Mouse (Mus musculus) E14TG2a.4 (cell line): ENCODE measurements around the gene Lgi4.
A peak's percentile ranks its signal among the peaks of the same experiment; 100 is the strongest.

Source experiments
- H3K27me3 ChIP-seq: 2 replicates; pipeline ENCODE4 v1.6.1; 2014; ENCODE audit warnings: low read length, control low read depth; ENCODE audit not compliant: insufficient read depth
- H3K36me3 ChIP-seq: 2 replicates; pipeline ENCODE4 v1.6.1; 2014; ENCODE audit warnings: low read length, control low read depth; ENCODE audit not compliant: insufficient read depth
- H3K4me1 ChIP-seq: replicated peaks from 2 replicates; pipeline ENCODE4 v1.6.1; 2014; ENCODE audit warnings: low read depth, low read length, control low read depth
- H3K4me3 ChIP-seq: replicated peaks from 2 replicates; pipeline ENCODE4 v1.5.1; 2014; ENCODE audit warnings: mild to moderate bottlenecking, low read length
- H3K9me3 ChIP-seq: 2 replicates; pipeline ENCODE4 v1.6.1; 2014; ENCODE audit warnings: low read length, control low read depth
- CTCF ChIP-seq: conservative IDR thresholded peaks from 2 replicates; pipeline ENCODE4 v1.5.1; 2014; ENCODE audit warnings: low read length
- NANOG ChIP-seq: IDR thresholded peaks from 2 replicates; pipeline ENCODE4 v1.6.1; 2014; ENCODE audit warnings: borderline replicate concordance, low read length, mixed read lengths
- POU5F1 ChIP-seq: IDR thresholded peaks from 2 replicates; pipeline ENCODE4 v1.6.1; 2014; ENCODE audit warnings: low read length, borderline replicate concordance

The Lgi4 gene

GRCm38 (mm10) chr7:31060621-31061010, 1.5 kb downstream of the Lgi4 start:
- Histone ChIP-seq H3K4me1 (peaks cover 9% of the 10 kb centered on the region), H3K27me3 (peaks cover 36% of the 10 kb centered on the region), H3K9me3 (no peaks in the 10 kb centered on the region), H3K36me3 (no peaks in the 10 kb centered on the region), H3K4me3 (no peak overlapping the region)
- TF ChIP-seq POU5F1 (no peak), NANOG (no peak), CTCF (no peak)

GRCm38 (mm10) chr7:31063074-31063560, 4.0 kb downstream of the Lgi4 start:
- TF ChIP-seq POU5F1, result no peak
- TF ChIP-seq CTCF, result no peak
- TF ChIP-seq NANOG, result no peak
- Histone ChIP-seq H3K4me1 (peaks cover 20% of the 10 kb centered on the region), H3K9me3 (no peaks in the 10 kb centered on the region), H3K36me3 (no peaks in the 10 kb centered on the region), H3K27me3 (peaks cover 41% of the 10 kb centered on the region), H3K4me3 (no peak overlapping the region)

- Histone ChIP-seq H3K4me3 (peak overlapping the region; percentile 75), H3K4me1 (peaks cover 21% of the 10 kb centered on the region), H3K27me3 (peaks cover 59% of the 10 kb centered on the region), H3K9me3 (no peaks in the 10 kb centered on the region), H3K36me3 (no peaks in the 10 kb centered on the region)
- no peak for TF ChIP-seq POU5F1
- TF ChIP-seq CTCF, result no peak
- no peak for TF ChIP-seq NANOG
Measured at GRCm38 (mm10) chr7:31067836-31068235, 8.7 kb downstream of the Lgi4 start.

- no peak for TF ChIP-seq POU5F1
- TF ChIP-seq CTCF, result no peak
- TF ChIP-seq NANOG, result no peak
- Histone ChIP-seq H3K4me3 (no peak overlapping the region), H3K27me3 (peaks cover 47% of the 10 kb centered on the region), H3K4me1 (peaks cover 23% of the 10 kb centered on the region), H3K9me3 (no peaks in the 10 kb centered on the region), H3K36me3 (no peaks in the 10 kb centered on the region)
Measured at GRCm38 (mm10) chr7:31069491-31069890, 10.3 kb downstream of the Lgi4 start.

- Histone ChIP-seq H3K9me3 (no peaks in the 10 kb centered on the region), H3K4me1 (peaks cover 23% of the 10 kb centered on the region), H3K4me3 (no peak overlapping the region), H3K27me3 (peaks cover 40% of the 10 kb centered on the region), H3K36me3 (no peaks in the 10 kb centered on the region)
- no peak for TF ChIP-seq CTCF
Measured at GRCm38 (mm10) chr7:31070324-31070723, 11.2 kb downstream of the Lgi4 start.

- no peaks in the 10 kb centered on the region for H3K36me3 ChIP-seq
- peaks cover 27% of the 10 kb centered on the region for H3K27me3 ChIP-seq
- peaks cover 24% of the 10 kb centered on the region for H3K4me1 ChIP-seq
- no peak overlapping the region for H3K4me3 ChIP-seq
- TF ChIP-seq POU5F1, result no peak
- no peak for TF ChIP-seq NANOG
- no peak for TF ChIP-seq CTCF
- H3K9me3 ChIP-seq, result no peaks in the 10 kb centered on the region
Measured at GRCm38 (mm10) chr7:31072326-31072725, 13.2 kb downstream of the Lgi4 start.

GRCm38 (mm10) chr7:31073546-31073945, 14.4 kb downstream of the Lgi4 start:
- TF ChIP-seq POU5F1, result no peak
- TF ChIP-seq CTCF, result no peak
- TF ChIP-seq NANOG, result no peak
- H3K9me3 ChIP-seq, result no peaks in the 10 kb centered on the region
- peaks cover 18% of the 10 kb centered on the region for H3K27me3 ChIP-seq
- H3K36me3 ChIP-seq, result no peaks in the 10 kb centered on the region
- no peak overlapping the region for H3K4me3 ChIP-seq
- H3K4me1 ChIP-seq, result peaks cover 24% of the 10 kb centered on the region

GRCm38 (mm10) chr7:31074061-31074712, 15.0 kb downstream of the Lgi4 start:
- peaks cover 11% of the 10 kb centered on the region for H3K27me3 ChIP-seq
- no peaks in the 10 kb centered on the region for H3K36me3 ChIP-seq
- peaks cover 24% of the 10 kb centered on the region for H3K4me1 ChIP-seq
- H3K9me3 ChIP-seq, result no peaks in the 10 kb centered on the region
- TF ChIP-seq POU5F1, result no peak
- no peak overlapping the region for H3K4me3 ChIP-seq

- Histone ChIP-seq H3K4me3 (no peak overlapping the region), H3K27me3 (peaks cover 7% of the 10 kb centered on the region), H3K4me1 (peaks cover 24% of the 10 kb centered on the region), H3K36me3 (no peaks in the 10 kb centered on the region), H3K9me3 (no peaks in the 10 kb centered on the region)
- TF ChIP-seq POU5F1, result no peak
- no peak for TF ChIP-seq NANOG
- TF ChIP-seq CTCF, result no peak
Measured at GRCm38 (mm10) chr7:31074713-31075069, 15.5 kb downstream of the Lgi4 start.
